Mouse (Mus musculus) heart, postnatal 0 days (tissue): ENCODE data around the gene Cltc.

ENCODE experiments used
- CTCF ChIP-seq: IDR thresholded peaks from 2 replicates; pipeline ENCODE4 v1.5.1; 2016; ENCODE audit warnings: antibody characterized with exemption, control low read depth, low read depth
- EP300 ChIP-seq: IDR thresholded peaks from 2 replicates; pipeline ENCODE4 v1.6.1; 2016; ENCODE audit warnings: antibody characterized with exemption, low read depth

DNA sequence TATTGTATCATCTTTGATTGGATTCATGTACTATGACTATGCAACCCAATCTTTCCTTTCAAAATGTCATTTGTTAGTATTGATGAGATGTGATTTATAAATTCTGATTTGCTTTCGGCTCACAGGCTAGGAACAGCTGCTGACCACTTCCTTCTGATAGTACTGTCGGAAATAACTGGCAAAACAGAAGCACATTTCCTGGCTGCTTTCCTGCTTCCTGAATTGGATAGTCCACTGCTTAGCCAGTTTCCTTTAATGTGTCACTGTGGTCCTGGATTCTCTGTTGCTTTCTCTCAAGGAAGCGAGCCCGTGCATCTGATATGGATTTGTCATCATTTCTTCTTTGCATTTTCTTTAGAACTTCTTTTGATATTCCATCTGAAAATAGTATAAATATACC is 12.5 kb upstream of the Cltc start:
- no peak for TF ChIP-seq CTCF
- TF ChIP-seq EP300, result no peak
